Mouse (Mus musculus) heart, adult 2 months (tissue): ENCODE measurements around the gene Mfn1. TPM values are rescaled to one million over a fixed set of nuclear protein-coding genes. Genes with fewer than 3 reads are reported as not detected.

Experiments used
- DNase-seq, 2 experiments: peaks; one replicate each; pipeline ENCODE4 v3.0.0; 2021
- H3K27ac ChIP-seq: fragments of 200-600 bp; 2 replicates; pipeline ENCODE4 v1.8.1; 2022
- H3K27me3 ChIP-seq: fragments of 200-500 bp; 2 replicates; pipeline ENCODE4 v1.6.1; 2012; ENCODE audit warnings: mild to moderate bottlenecking, low read length, inconsistent platforms, mixed read lengths; ENCODE audit not compliant: control insufficient read depth, insufficient read depth
- H3K36me3 ChIP-seq: fragments of 200-500 bp; 2 replicates; pipeline ENCODE4 v1.6.1; 2012; ENCODE audit warnings: low read length, inconsistent platforms; ENCODE audit not compliant: control insufficient read depth, insufficient read depth
- H3K4me1 ChIP-seq: fragments of 200-500 bp; 2 replicates; pipeline ENCODE4 v1.6.1; 2011; ENCODE audit warnings: low read length; ENCODE audit not compliant: control insufficient read depth, insufficient read depth
- H3K4me3 ChIP-seq: fragments of 200-600 bp; 2 replicates; pipeline ENCODE4 v1.8.1; 2022
- H3K79me2 ChIP-seq: fragments of 200-500 bp; replicated peaks from 2 replicates; pipeline ENCODE4 v1.6.1; 2012; ENCODE audit warnings: mild to moderate bottlenecking, inconsistent platforms, low read length, moderate library complexity, mixed read lengths; ENCODE audit not compliant: control insufficient read depth, insufficient read depth
- H3K9ac ChIP-seq: fragments of 200-500 bp; 2 replicates; pipeline ENCODE4 v1.6.1; 2012; ENCODE audit warnings: low read depth, mild to moderate bottlenecking, control low read depth, inconsistent platforms, low read length, mixed read lengths
- CTCF ChIP-seq: fragments of 200-600 bp; IDR thresholded peaks from 2 replicates; pipeline ENCODE4 v1.8.1; 2022; ENCODE audit warnings: antibody characterized with exemption, mild to moderate bottlenecking, moderate library complexity
- EP300 ChIP-seq: fragments of 200-500 bp; IDR thresholded peaks from 2 replicates; pipeline ENCODE4 v1.6.1; 2011; ENCODE audit warnings: low read depth, low read length, control low read depth; ENCODE audit not compliant: insufficient read depth
- POLR2A ChIP-seq: fragments of 200-500 bp; IDR thresholded peaks from 2 replicates; pipeline ENCODE4 v1.6.1; 2011; ENCODE audit warnings: mild to moderate bottlenecking, low read depth, low read length, control low read depth; ENCODE audit not compliant: insufficient read depth
- WGBS: fragments of 180-500 bp; shearing (Covaris S2); methylation state at CpG from one replicate; pipeline ENCODE4 v1.1.7; 2018; 5-methylcytosine and 5-hydroxymethylcytosine counted together
- intact Hi-C: fragments of 180-260 bp; cut with DNase I; formaldehyde crosslinking; loops from one replicate; pipeline ENCODE4 v1.15.1; 2025
- long read RNA-seq: library from polyadenylated mRNA; stranded (forward); transcript quantifications from one replicate; pipeline ENCODE4 v2.0.0, GENCODE M21; 2021
- polyA plus RNA-seq: library from polyadenylated mRNA; depleted of rRNA; stranded (reverse); fragments of >200 nt; gene quantifications from 2 replicates; pipeline ENCODE4 v1.2.3, GENCODE M21; 2012; rRNA removed
- total RNA-seq, 2 experiments: library from RNA; stranded (reverse); gene quantifications; 2 replicates each; pipeline ENCODE4 v1.2.3; 2021

Mfn1 gene
- total RNA-seq, result 100 to 1,000 TPM; 384 to 501 TPM
- polyA plus RNA-seq, result 80.0 and 147 TPM in 2 replicates
- long read RNA-seq, full-length matches to known transcripts, result 217 of 282 reads
- long read RNA-seq, partial matches to known transcripts, result 18 of 282 reads
- long read RNA-seq, other reads (novel, unspliced or antisense), result 47 of 282 reads

GRCm38 (mm10) chr3:32529303-32529898 is at the start of gene Mfn1:
TSS of gene Mfn1 (plus strand) at chr3:32529465.
- Histone ChIP-seq H3K4me1 (peaks cover 1% of the 10 kb centered on the region; the same call in 1 of the 2 replicates), H3K36me3 (peaks cover 21% of the 10 kb centered on the region), H3K9ac (peak within 1 kb of the TSS; percentile 77), H3K27me3 (no peaks in the 10 kb centered on the region), H3K27ac (peak within 1 kb of the TSS; percentile 96), H3K4me3 (peak within 1 kb of the TSS; percentile 92), H3K79me2 (peaks cover 3% of the 10 kb centered on the region)
- under 1% methylated on average over 47 of the region's 47 CpGs for WGBS
- peak; percentile 84; the same call in 1 of the 2 replicates for TF ChIP-seq POLR2A
- peak; percentile 29 for TF ChIP-seq CTCF
- no peak for TF ChIP-seq EP300
- DNase-seq, result peak; percentile 94 to 96
- intact Hi-C loops, result loop anchor here (2.0 to 5.0 kb wide), 2 partner anchors 19 to 132 kb away; partner anchors contain the start of genes Pik3ca and Zfp639

- H3K79me2 ChIP-seq, result no peaks in the 10 kb centered on the region
- DNase-seq, result no peak
- 84% methylated on average over 7 of the region's 7 CpGs for WGBS
- no peaks in the 10 kb centered on the region for H3K36me3 ChIP-seq
- TF ChIP-seq EP300 (no peak), POLR2A (no peak), CTCF (no peak)
- no peaks in the 10 kb centered on the region for H3K27me3 ChIP-seq
- H3K4me1 ChIP-seq, result no peaks in the 10 kb centered on the region
- no peak overlapping the region for H3K4me3 ChIP-seq
- H3K27ac ChIP-seq, result no peak overlapping the region
- H3K9ac ChIP-seq, result no peak overlapping the region
- intact Hi-C loops, result no loop called here
These were observed 49.3 kb upstream of the Mfn1 start for GRCm38 (mm10) chr3:32479961-32480360.

- Histone ChIP-seq H3K9ac (no peak overlapping the region), H3K27me3 (no peaks in the 10 kb centered on the region), H3K4me3 (no peak overlapping the region), H3K36me3 (no peaks in the 10 kb centered on the region), H3K27ac (no peak overlapping the region), H3K4me1 (no peaks in the 10 kb centered on the region), H3K79me2 (no peaks in the 10 kb centered on the region)
- WGBS, result 78% methylated on average over 3 of the region's 3 CpGs
- DNase-seq, result no peak
- no peak for TF ChIP-seq POLR2A
- TF ChIP-seq CTCF, result no peak
- TF ChIP-seq EP300, result no peak
- intact Hi-C loops, result no loop called here
These were observed 46.2 kb upstream of the Mfn1 start for GRCm38 (mm10) chr3:32483035-32483434.

- Histone ChIP-seq H3K27ac (no peak overlapping the region), H3K4me3 (no peak overlapping the region), H3K4me1 (no peaks in the 10 kb centered on the region), H3K9ac (no peak overlapping the region), H3K79me2 (no peaks in the 10 kb centered on the region), H3K36me3 (no peaks in the 10 kb centered on the region), H3K27me3 (no peaks in the 10 kb centered on the region)
- TF ChIP-seq EP300, result no peak
- no peak for TF ChIP-seq CTCF
- no peak for TF ChIP-seq POLR2A
- WGBS, result 67% methylated on average over 4 of the region's 4 CpGs
- intact Hi-C loops, result no loop called here
- no peak for DNase-seq
These were observed 42.7 kb upstream of the Mfn1 start for GRCm38 (mm10) chr3:32486543-32486942.

GRCm38 (mm10) chr3:32488172-32488571 is 41.1 kb upstream of the Mfn1 start:
- Histone ChIP-seq H3K36me3 (no peaks in the 10 kb centered on the region), H3K9ac (no peak overlapping the region), H3K4me3 (no peak overlapping the region), H3K4me1 (no peaks in the 10 kb centered on the region), H3K79me2 (no peaks in the 10 kb centered on the region), H3K27me3 (no peaks in the 10 kb centered on the region), H3K27ac (no peak overlapping the region)
- no peak for DNase-seq
- intact Hi-C loops, result no loop called here
- 82% methylated on average over 6 of the region's 6 CpGs for WGBS
- TF ChIP-seq POLR2A (no peak), EP300 (no peak), CTCF (no peak)

- TF ChIP-seq EP300, result no peak
- no peak for TF ChIP-seq CTCF
- no peak for TF ChIP-seq POLR2A
- WGBS, result 80% methylated on average over 15 of the region's 15 CpGs
- no peaks in the 10 kb centered on the region for H3K36me3 ChIP-seq
- no peak overlapping the region for H3K27ac ChIP-seq
- H3K27me3 ChIP-seq, result no peaks in the 10 kb centered on the region
- no peaks in the 10 kb centered on the region for H3K79me2 ChIP-seq
- no peak overlapping the region for H3K9ac ChIP-seq
- peak in 1 of 2 experiments; percentile 29 for DNase-seq
- no peak overlapping the region for H3K4me3 ChIP-seq
- H3K4me1 ChIP-seq, result no peaks in the 10 kb centered on the region
- intact Hi-C loops, result no loop called here
These were observed 39.0 kb upstream of the Mfn1 start for GRCm38 (mm10) chr3:32490076-32490927.
